Mouse (Mus musculus) bone marrow macrophage, adult 2 months (primary cell): ENCODE measurements at regions not wholly inside any gene's neighbourhood (a gene's known extent, or its start where the extent isn't known, plus 50 kb on each side); places are given as distances from the start of the nearest gene placed in this dataset.

Experiments used
- CTCF ChIP-seq: IDR thresholded peaks from 2 replicates; pipeline ENCODE4 v1.5.1; 2012; ENCODE audit warnings: low read depth, mild to moderate bottlenecking, low read length, moderate library complexity
- POLR2A ChIP-seq: IDR thresholded peaks from 2 replicates; pipeline ENCODE4 v1.6.1; 2012; ENCODE audit warnings: mild to moderate bottlenecking, low read depth, low read length, borderline replicate concordance

GRCm38 (mm10) chr11:112620916-112621315 is 161.1 kb upstream of the Sox9 start:
- TF ChIP-seq CTCF (no peak), POLR2A (no peak)
